Mouse (Mus musculus) megakaryocyte, embryonic 14.5 days (primary cell): ENCODE results near the gene Rpl37.

Experiments used
- FLI1 ChIP-seq: IDR thresholded peaks from 2 replicates; pipeline ENCODE4 v1.6.1; 2012; ENCODE audit warnings: low read length, inconsistent platforms, mixed read lengths
- GATA1 ChIP-seq: IDR thresholded peaks from 3 replicates; pipeline ENCODE4 v1.6.1; 2012; ENCODE audit warnings: mixed read lengths, low read length, inconsistent platforms, borderline replicate concordance

- TF ChIP-seq GATA1 (no peak), FLI1 (no peak)
These were observed 48.8 kb downstream of the Rpl37 start for GRCm38 (mm10) chr15:5165121-5165773.
